Mouse (Mus musculus) kidney, adult 9 months (tissue): ENCODE results near the gene Nup107.
"Not testable (repeated sequence)": the region's sequence is repeated elsewhere in the genome, so short reads cannot be mapped to it uniquely, and the experiment has no call there.

Experiments
- DNase-seq: peaks from one replicate; pipeline ENCODE4 v3.0.0; 2022

The Nup107 gene

GRCm38 (mm10) chr10:117750529-117751281, 41.8 kb downstream of the Nup107 start:
- DNase-seq: no peak

- no peak for DNase-seq
Observed at GRCm38 (mm10) chr10:117749787-117750343, 42.6 kb downstream of the Nup107 start.

- DNase-seq: no peak
Observed at GRCm38 (mm10) chr10:117749050-117749686, 43.3 kb downstream of the Nup107 start.

GRCm38 (mm10) chr10:117748276-117749049, 44.0 kb downstream of the Nup107 start:
- DNase-seq: peak; percentile 89

- no peak for DNase-seq
Observed at GRCm38 (mm10) chr10:117747711-117748110, 44.8 kb downstream of the Nup107 start.

GRCm38 (mm10) chr10:117746297-117746883, 46.1 kb downstream of the Nup107 start, which contains the start of gene Slc35e3:
TSS of gene Slc35e3 (minus strand) at chr10:117746365.
- peak; percentile 95 for DNase-seq

- DNase-seq: not testable (repeated sequence)
Observed at GRCm38 (mm10) chr10:117745570-117746296, 46.8 kb downstream of the Nup107 start.

GRCm38 (mm10) chr10:117743917-117744316, 48.6 kb downstream of the Nup107 start:
- DNase-seq: no peak

- no peak for DNase-seq
Observed at GRCm38 (mm10) chr10:117743182-117743581, 49.3 kb downstream of the Nup107 start.

- DNase-seq: no peak
Observed at GRCm38 (mm10) chr10:117742618-117743017, 49.9 kb downstream of the Nup107 start.

- DNase-seq: no peak
Observed at GRCm38 (mm10) chr10:117741698-117742475, 50.6 kb downstream of the Nup107 start.

- DNase-seq: no peak
Observed at GRCm38 (mm10) chr10:117740921-117741320, 51.6 kb downstream of the Nup107 start.

- no peak for DNase-seq
Observed at GRCm38 (mm10) chr10:117740171-117740570, 52.3 kb downstream of the Nup107 start.

- DNase-seq: no peak
Observed at GRCm38 (mm10) chr10:117739648-117739948, 52.9 kb downstream of the Nup107 start.

- no peak for DNase-seq
Observed at GRCm38 (mm10) chr10:117738928-117739647, 53.4 kb downstream of the Nup107 start.

- DNase-seq: no peak
Observed at GRCm38 (mm10) chr10:117738140-117738921, 54.2 kb downstream of the Nup107 start.

GRCm38 (mm10) chr10:117737498-117737897, 55.0 kb downstream of the Nup107 start:
- not testable (repeated sequence) for DNase-seq

- peak; percentile 82 for DNase-seq
Observed at GRCm38 (mm10) chr10:117737075-117737474, 55.4 kb downstream of the Nup107 start.

- DNase-seq: no peak
Observed at GRCm38 (mm10) chr10:117736573-117736972, 55.9 kb downstream of the Nup107 start.

GRCm38 (mm10) chr10:117735396-117735795, 57.1 kb downstream of the Nup107 start:
- not testable (repeated sequence) for DNase-seq
